Mouse (Mus musculus) liver, embryonic 14 days (tissue): ENCODE measurements around the gene Ehmt1. TPM values are rescaled to one million over a fixed set of nuclear protein-coding genes. Genes with fewer than 3 reads are reported as not detected.

Source experiments
- polyA plus RNA-seq: library from polyadenylated mRNA; depleted of rRNA; stranded (reverse); fragments of >200 nt; gene quantifications from 2 replicates; pipeline ENCODE4 v1.2.3, GENCODE M21; 2012; rRNA removed

The Ehmt1 gene
- 13.7 and 15.8 TPM in 2 replicates for polyA plus RNA-seq

DNA sequence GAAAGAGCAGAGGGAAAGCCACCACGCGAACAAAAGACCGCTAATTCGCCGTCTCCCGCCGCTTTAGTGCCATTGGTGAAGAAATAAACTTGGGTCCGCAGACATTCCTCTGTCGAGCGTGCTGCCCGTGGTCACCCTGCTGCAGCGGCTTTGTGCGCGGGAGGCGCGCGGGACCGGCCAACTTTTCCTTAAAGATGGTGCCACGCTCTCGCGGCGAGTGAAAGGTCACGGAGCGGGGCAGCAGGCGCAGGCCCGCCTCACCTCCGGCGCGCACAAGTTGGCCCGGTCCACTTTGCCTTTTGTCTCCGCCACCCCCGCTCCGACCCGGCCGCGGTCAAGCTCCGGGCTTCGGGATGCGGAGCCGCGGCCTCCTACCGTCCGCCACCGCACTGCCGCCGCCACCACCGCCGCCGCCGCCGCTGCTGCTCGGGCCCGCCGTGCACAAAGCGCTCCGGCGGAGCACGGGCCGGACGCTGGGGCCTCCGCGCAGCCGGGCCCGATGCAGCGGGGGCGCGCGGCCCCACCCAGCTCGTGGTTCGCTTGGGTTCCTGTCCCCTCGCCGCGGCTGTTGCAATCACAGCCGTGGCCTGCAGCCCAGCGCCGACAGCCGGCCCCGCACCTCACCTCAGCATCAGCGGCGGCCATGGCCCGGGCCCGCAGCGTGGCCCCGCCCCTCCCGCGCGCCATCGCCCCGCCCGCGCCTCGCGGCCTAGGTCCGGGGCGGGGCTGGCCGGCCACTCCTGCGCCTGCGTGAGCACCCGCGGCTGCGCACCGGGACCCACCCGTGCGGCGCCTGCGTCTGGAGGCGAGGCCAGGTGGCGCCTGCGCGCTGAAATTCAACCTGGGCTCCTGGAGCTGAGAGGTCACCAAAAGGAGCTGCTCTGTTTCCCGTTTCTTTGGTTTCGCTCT lies at the start of gene Ehmt1:
TSS of gene Ehmt1 (minus strand) at position 685 of the 909 bp plus-strand sequence.

DNA sequence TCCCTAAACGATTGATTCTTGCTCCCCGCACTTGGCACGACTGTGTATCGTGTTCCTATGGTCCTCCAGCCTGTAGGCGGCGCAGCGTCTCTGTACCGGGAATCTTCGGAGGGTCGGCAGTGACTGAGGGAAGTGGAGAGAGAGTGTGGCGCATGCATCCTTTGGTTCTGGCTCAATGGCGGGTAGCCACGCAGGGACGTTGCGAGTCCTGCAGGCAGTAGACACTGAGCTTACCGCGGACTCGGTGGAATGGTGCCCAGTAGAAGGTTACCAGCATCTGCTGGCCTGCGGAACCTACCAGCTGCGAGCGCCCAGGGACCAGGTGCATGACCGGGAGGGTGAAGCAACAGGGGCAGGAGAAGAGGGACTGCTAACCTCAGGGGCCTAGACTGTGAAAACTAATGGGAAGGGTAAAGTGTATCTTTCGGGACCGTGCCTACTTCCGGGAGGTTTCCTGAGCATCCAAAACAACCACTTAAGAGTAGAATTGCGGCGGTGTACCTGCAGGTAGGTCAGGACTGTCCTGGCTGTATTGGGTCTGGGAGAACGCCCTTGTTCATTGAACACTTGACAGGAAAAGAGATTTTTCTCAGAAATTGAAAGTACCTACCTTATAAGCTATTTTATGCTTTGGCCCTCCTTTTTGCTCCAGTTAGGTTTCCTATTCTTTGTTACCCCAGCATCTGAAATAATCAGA lies 43.0 kb upstream of the Ehmt1 start, which contains the start of gene Dph7:
TSS of gene Dph7 (plus strand) at position 97 of the 697 bp plus-strand sequence.

DNA sequence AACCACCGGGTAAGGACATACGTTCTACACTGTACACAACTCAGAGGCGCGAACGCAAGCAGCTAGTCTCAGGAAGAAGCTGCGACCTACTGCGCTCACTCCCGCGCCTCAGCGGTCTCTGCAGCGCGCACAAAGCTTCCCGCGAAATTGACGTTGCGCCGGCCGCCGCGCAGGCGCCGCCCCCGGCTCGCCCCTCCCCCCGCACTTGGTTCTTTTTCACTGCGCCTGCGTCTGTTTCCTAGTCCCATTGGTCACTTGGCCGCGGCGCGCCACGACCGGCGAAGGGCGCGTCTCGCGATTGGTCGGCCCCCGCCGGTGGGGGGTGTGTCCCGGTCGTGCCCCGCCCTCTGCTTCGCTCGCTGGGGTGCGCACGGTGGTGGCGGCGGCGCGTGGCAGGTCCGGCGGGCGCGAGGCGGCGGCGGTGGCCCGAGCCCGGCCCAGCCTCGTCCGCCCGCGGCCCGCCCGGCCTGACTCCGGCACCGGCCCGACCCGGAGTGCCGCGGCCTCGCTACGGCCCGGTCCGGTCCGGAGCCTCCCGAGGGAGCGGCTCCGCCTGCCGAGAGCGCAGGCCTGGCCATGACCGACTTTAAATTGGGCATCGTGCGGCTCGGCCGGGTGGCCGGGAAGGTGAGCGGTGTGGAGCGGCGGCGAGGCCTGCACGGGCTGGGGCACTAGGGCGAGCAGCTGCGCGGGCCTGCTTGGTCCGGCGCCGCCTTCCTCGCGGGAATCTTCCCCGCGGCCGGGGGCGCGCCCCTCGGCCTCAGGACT lies 30.2 kb upstream of the Ehmt1 start, which contains the start of gene Zmynd19:
TSS of gene Zmynd19 (plus strand) at position 372 of the 768 bp plus-strand sequence.

DNA sequence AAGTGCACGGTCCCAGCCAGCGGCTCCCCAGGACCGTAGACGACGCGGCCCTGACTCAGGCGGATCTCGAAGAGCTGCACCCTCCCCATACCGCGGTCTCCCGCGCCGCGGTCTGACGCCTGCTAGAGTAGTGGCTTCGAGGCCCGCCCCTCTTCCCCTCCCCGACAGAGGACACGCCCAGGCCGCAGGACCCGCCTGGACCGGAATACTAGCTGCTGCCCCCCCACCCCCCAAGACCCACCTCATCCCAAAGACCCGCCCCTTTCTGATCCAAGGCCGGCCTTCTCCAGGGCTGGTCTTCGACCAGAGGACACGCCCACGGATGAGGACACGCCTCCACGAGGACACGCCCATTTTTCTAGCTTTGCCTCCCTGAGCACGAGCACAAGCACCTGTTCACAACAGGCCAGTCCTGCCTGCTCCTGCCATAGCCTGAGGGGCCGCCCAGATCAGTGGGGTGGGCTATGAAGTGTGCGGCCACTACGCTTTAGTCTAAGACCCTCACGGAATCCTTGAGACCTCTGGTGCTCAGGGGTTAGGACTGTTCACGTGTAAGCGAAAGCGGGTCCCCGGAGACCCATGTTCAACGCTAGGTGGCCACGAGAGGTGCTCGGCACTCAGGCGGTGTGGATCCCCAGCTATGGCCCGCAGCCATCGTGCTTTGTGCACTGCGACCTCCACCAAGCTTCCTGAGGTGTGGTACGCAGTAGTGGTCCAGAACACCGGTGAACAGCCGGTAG lies 15.8 kb upstream of the Ehmt1 start, which contains the start of gene Arrdc1:
TSS of gene Arrdc1 (minus strand) at position 196 of the 740 bp plus-strand sequence.

DNA sequence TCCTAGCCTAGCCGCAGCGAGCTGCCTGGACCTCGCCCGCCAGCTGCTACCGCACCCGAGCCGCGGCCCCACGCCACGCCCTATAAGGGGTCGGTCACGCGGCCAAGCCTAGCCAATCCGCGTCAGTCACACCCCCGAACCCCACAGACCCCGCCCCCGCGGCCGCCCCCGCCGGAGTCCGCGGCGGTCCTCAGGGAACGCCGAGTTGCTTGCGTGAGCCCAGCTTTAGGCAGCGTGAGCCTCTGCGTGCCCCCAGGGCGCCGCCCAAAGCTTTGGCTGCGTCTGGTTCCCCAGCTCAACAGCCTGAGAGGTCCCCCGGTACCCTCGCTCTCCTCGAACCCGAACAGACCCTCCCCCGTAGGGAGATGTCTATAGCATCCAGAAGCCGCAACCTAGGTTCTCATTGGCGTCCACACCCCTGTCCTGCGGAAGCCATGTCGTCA lies 156.3 kb downstream of the Ehmt1 start, which contains the start of gene Cacna1b:
TSS of gene Cacna1b (minus strand) at position 38 of the 443 bp plus-strand sequence.

Other genes starting within 250 kb of the Ehmt1 start
- gene Cacna1b, start 156.5 kb downstream of the Ehmt1 start, polyA plus RNA-seq, result 0.01 and 0.03 TPM in 2 replicates
- 16.4 and 20.4 TPM in 2 replicates for gene Arrdc1, start 15.6 kb upstream of the Ehmt1 start, polyA plus RNA-seq
- gene Zmynd19, start 30.2 kb upstream of the Ehmt1 start, polyA plus RNA-seq, result 16.2 and 18.4 TPM in 2 replicates
- 8.5 TPM in 2 replicates for gene Dph7, start 42.8 kb upstream of the Ehmt1 start, polyA plus RNA-seq
- gene Mrpl41, start 55.5 kb upstream of the Ehmt1 start, polyA plus RNA-seq, result 49.6 and 55.1 TPM in 2 replicates
- gene Pnpla7, start 56.4 kb upstream of the Ehmt1 start, polyA plus RNA-seq, result 9.3 and 10.1 TPM in 2 replicates
- gene Nsmf, start 134.7 kb upstream of the Ehmt1 start, polyA plus RNA-seq, result 9.4 and 9.6 TPM in 2 replicates
- gene Entpd8, start 160.7 kb upstream of the Ehmt1 start, polyA plus RNA-seq, result 4.1 and 5.2 TPM in 2 replicates
- 1.2 and 1.5 TPM in 2 replicates for gene Noxa1, start 175.5 kb upstream of the Ehmt1 start, polyA plus RNA-seq